Mouse (Mus musculus) heart, adult 2 months (tissue): ENCODE results near the gene Cptp. TPM values are rescaled to one million over a fixed set of nuclear protein-coding genes. Genes with fewer than 3 reads are reported as not detected.

ENCODE experiments used
- DNase-seq, 2 experiments: peaks; one replicate each; pipeline ENCODE4 v3.0.0; 2021
- H3K27ac ChIP-seq: fragments of 200-600 bp; 2 replicates; pipeline ENCODE4 v1.8.1; 2022
- H3K27me3 ChIP-seq: fragments of 200-500 bp; 2 replicates; pipeline ENCODE4 v1.6.1; 2012; ENCODE audit warnings: mild to moderate bottlenecking, low read length, inconsistent platforms, mixed read lengths; ENCODE audit not compliant: control insufficient read depth, insufficient read depth
- H3K36me3 ChIP-seq: fragments of 200-500 bp; 2 replicates; pipeline ENCODE4 v1.6.1; 2012; ENCODE audit warnings: low read length, inconsistent platforms; ENCODE audit not compliant: control insufficient read depth, insufficient read depth
- H3K4me1 ChIP-seq: fragments of 200-500 bp; 2 replicates; pipeline ENCODE4 v1.6.1; 2011; ENCODE audit warnings: low read length; ENCODE audit not compliant: control insufficient read depth, insufficient read depth
- H3K4me3 ChIP-seq: fragments of 200-600 bp; 2 replicates; pipeline ENCODE4 v1.8.1; 2022
- H3K79me2 ChIP-seq: fragments of 200-500 bp; replicated peaks from 2 replicates; pipeline ENCODE4 v1.6.1; 2012; ENCODE audit warnings: mild to moderate bottlenecking, inconsistent platforms, low read length, moderate library complexity, mixed read lengths; ENCODE audit not compliant: control insufficient read depth, insufficient read depth
- H3K9ac ChIP-seq: fragments of 200-500 bp; 2 replicates; pipeline ENCODE4 v1.6.1; 2012; ENCODE audit warnings: low read depth, mild to moderate bottlenecking, control low read depth, inconsistent platforms, low read length, mixed read lengths
- CTCF ChIP-seq: fragments of 200-600 bp; IDR thresholded peaks from 2 replicates; pipeline ENCODE4 v1.8.1; 2022; ENCODE audit warnings: antibody characterized with exemption, mild to moderate bottlenecking, moderate library complexity
- EP300 ChIP-seq: fragments of 200-500 bp; IDR thresholded peaks from 2 replicates; pipeline ENCODE4 v1.6.1; 2011; ENCODE audit warnings: low read depth, low read length, control low read depth; ENCODE audit not compliant: insufficient read depth
- POLR2A ChIP-seq: fragments of 200-500 bp; IDR thresholded peaks from 2 replicates; pipeline ENCODE4 v1.6.1; 2011; ENCODE audit warnings: mild to moderate bottlenecking, low read depth, low read length, control low read depth; ENCODE audit not compliant: insufficient read depth
- WGBS: fragments of 180-500 bp; shearing (Covaris S2); methylation state at CpG from one replicate; pipeline ENCODE4 v1.1.7; 2018; 5-methylcytosine and 5-hydroxymethylcytosine counted together
- intact Hi-C: fragments of 180-260 bp; cut with DNase I; formaldehyde crosslinking; loops from one replicate; pipeline ENCODE4 v1.15.1; 2025
- polyA plus RNA-seq: library from polyadenylated mRNA; depleted of rRNA; stranded (reverse); fragments of >200 nt; gene quantifications from 2 replicates; pipeline ENCODE4 v1.2.3, GENCODE M21; 2012
- total RNA-seq, 2 experiments: library from RNA; stranded (reverse); gene quantifications; 2 replicates each; pipeline ENCODE4 v1.2.3; 2021

Gene Cptp
- total and polyA plus RNA-seq, 3 experiments = 5.1 to 12.4 (median 6.9) TPM

GRCm38 (mm10) chr4:155886330-155886729 is 17.1 kb upstream of the Cptp start:
- Histone ChIP-seq H3K4me3 (no peak overlapping the region), H3K4me1 (peaks cover 12% of the 10 kb centered on the region), H3K79me2 (0 out of 2 replicates have a peak, but pooled peaks cover 1% of the 10 kb centered on the region), H3K36me3 (peaks cover 8% of the 10 kb centered on the region), H3K27me3 (no peaks in the 10 kb centered on the region), H3K9ac (no peak overlapping the region), H3K27ac (no peak overlapping the region)
- no peak for DNase-seq
- intact Hi-C loops = no loop called here
- TF ChIP-seq POLR2A (no peak), EP300 (no peak), CTCF (no peak)
- WGBS = 94% methylated on average over 5 of the region's 5 CpGs

GRCm38 (mm10) chr4:155883587-155883986 is 14.3 kb upstream of the Cptp start:
- H3K27ac ChIP-seq = peak overlapping the region; percentile 83
- intact Hi-C loops = no loop called here
- H3K36me3 ChIP-seq = peaks cover 8% of the 10 kb centered on the region
- H3K27me3 ChIP-seq = no peaks in the 10 kb centered on the region
- peaks cover 8% of the 10 kb centered on the region for H3K4me1 ChIP-seq
- H3K79me2 ChIP-seq = no peaks in the 10 kb centered on the region
- H3K9ac ChIP-seq = no peak overlapping the region
- TF ChIP-seq CTCF (no peak), POLR2A (peak; percentile 70; the same call in 1 of the 2 replicates), EP300 (no peak)
- peak in 1 of 2 experiments; percentile 18 for DNase-seq
- WGBS = 29% methylated on average over 3 of the region's 3 CpGs
- H3K4me3 ChIP-seq = 0 out of 2 replicates have a peak overlapping the region, but pooled peaks have one; percentile 9

- Histone ChIP-seq H3K4me3 (no peak overlapping the region), H3K27me3 (no peaks in the 10 kb centered on the region), H3K79me2 (no peaks in the 10 kb centered on the region), H3K27ac (no peak overlapping the region), H3K9ac (no peak overlapping the region), H3K4me1 (no peaks in the 10 kb centered on the region), H3K36me3 (no peaks in the 10 kb centered on the region)
- DNase-seq = no peak
- intact Hi-C loops = no loop called here
- TF ChIP-seq EP300 = no peak
- no peak for TF ChIP-seq CTCF
- no peak for TF ChIP-seq POLR2A
- 93% methylated on average over 7 of the region's 7 CpGs for WGBS
These were observed 2.2 kb upstream of the Cptp start for GRCm38 (mm10) chr4:155871404-155871803.

- Histone ChIP-seq H3K4me1 (no peaks in the 10 kb centered on the region), H3K27ac (peak overlapping the region; percentile 57), H3K4me3 (peak overlapping the region; percentile 65), H3K79me2 (no peaks in the 10 kb centered on the region), H3K36me3 (no peaks in the 10 kb centered on the region), H3K27me3 (no peaks in the 10 kb centered on the region), H3K9ac (peak overlapping the region; percentile 76)
- DNase-seq = no peak
- 7% methylated on average over 22 of the region's 22 CpGs for WGBS
- no peak for TF ChIP-seq EP300
- TF ChIP-seq CTCF = no peak
- TF ChIP-seq POLR2A = no peak
- intact Hi-C loops = loop anchor here (1.0 to 5.0 kb wide), 4 partner anchors 18 to 124 kb away; partner anchors contain the start of genes B3galt6, Sdf4 and Ube2j2
These were observed 484 bp downstream of the Cptp start for GRCm38 (mm10) chr4:155868614-155869298.

DNA sequence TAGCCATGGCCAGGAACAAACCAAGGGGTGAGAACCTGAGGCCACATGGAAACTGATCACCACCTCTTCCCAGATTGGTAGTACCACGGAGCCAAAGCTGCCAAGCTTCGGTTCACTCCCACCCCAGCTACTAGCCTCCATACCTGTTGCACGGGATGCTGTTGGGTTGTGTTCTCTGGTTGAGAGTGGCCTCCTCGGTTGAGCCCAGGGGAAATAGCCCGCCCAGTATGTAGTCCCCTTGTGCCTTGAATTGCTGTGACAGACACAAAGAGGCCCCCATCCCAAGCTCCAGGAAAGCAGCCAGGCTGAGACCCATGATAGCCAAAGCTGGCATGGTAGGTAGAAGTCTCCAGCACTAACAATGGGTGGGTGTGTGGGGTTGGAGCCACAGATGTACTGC is 6.2 kb downstream of the Cptp start, which contains the start of gene Tas1r3:
TSS of gene Tas1r3 (minus strand) at position 362 of the 400 bp plus-strand sequence.
- Histone ChIP-seq H3K4me1 (no peaks in the 10 kb centered on the region), H3K9ac (no peak within 1 kb of the TSS), H3K36me3 (no peaks in the 10 kb centered on the region), H3K27ac (no peak within 1 kb of the TSS), H3K27me3 (no peaks in the 10 kb centered on the region), H3K4me3 (no peak within 1 kb of the TSS), H3K79me2 (no peaks in the 10 kb centered on the region)
- no peak for TF ChIP-seq POLR2A
- TF ChIP-seq CTCF = no peak
- no peak for TF ChIP-seq EP300
- WGBS = 85% methylated on average over 5 of the region's 5 CpGs
- peak in 1 of 2 experiments; percentile 17 for DNase-seq
- intact Hi-C loops = no loop called here

DNA sequence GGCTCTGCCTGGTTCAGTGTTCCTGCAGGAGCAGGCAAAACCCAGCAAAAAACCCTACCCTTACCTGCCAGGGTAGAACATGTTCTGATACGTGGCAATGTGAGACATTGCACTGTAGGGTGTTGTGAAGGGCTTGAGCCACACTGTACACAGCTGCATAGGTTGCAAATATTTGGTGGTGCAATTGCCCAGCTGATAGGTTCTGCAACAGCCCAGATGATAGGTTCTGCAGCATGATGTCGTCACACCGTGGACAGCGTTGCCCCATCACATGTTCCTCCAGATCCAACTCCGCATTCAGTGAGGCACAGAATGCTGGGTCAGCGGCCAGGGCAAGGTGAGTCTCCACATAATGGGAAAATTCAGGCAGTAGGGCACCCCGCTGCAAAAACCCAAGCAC is 7.5 kb downstream of the Cptp start:
- intact Hi-C loops = no loop called here
- no peak overlapping the region for H3K9ac ChIP-seq
- no peaks in the 10 kb centered on the region for H3K4me1 ChIP-seq
- TF ChIP-seq CTCF (no peak), EP300 (no peak), POLR2A (no peak)
- WGBS = 90% methylated on average over 7 of the region's 7 CpGs
- H3K4me3 ChIP-seq = no peak overlapping the region
- H3K27me3 ChIP-seq = no peaks in the 10 kb centered on the region
- peak in 1 of 2 experiments; percentile 21 for DNase-seq
- no peaks in the 10 kb centered on the region for H3K79me2 ChIP-seq
- no peak overlapping the region for H3K27ac ChIP-seq
- no peaks in the 10 kb centered on the region for H3K36me3 ChIP-seq
